Mouse (Mus musculus) cerebellum, adult 2 months (tissue): ENCODE measurements around the gene Tnfsf18. TPM values are rescaled to one million over a fixed set of nuclear protein-coding genes. Genes with fewer than 3 reads are reported as not detected.

ENCODE experiments used
- DNase-seq, 2 experiments: peaks; one replicate each; pipeline ENCODE4 v3.0.0; 2021
- H3K27ac ChIP-seq: fragments of 200-500 bp; 2 replicates; pipeline ENCODE4 v1.5.1; 2012; ENCODE audit warnings: low read length, control low read depth, inconsistent platforms; ENCODE audit not compliant: insufficient read depth
- H3K27me3 ChIP-seq: fragments of 200-500 bp; 2 replicates; pipeline ENCODE4 v1.6.1; 2012; ENCODE audit warnings: inconsistent platforms, mild to moderate bottlenecking, low read length, moderate library complexity; ENCODE audit not compliant: control insufficient read depth, insufficient read depth
- H3K4me1 ChIP-seq: fragments of 200-500 bp; 2 replicates; pipeline ENCODE4 v1.6.1; 2011; ENCODE audit warnings: low read length; ENCODE audit not compliant: control insufficient read depth, insufficient read depth
- H3K4me3 ChIP-seq: fragments of 200-500 bp; replicated peaks from 2 replicates; pipeline ENCODE3; 2011; ENCODE audit warnings: mild to moderate bottlenecking, low read depth, low read length, control low read depth; ENCODE audit not compliant: insufficient read depth
- CTCF ChIP-seq: fragments of 200-500 bp; IDR thresholded peaks from 2 replicates; pipeline ENCODE4 v1.5.1; 2011; ENCODE audit warnings: low read depth, mild to moderate bottlenecking, control low read depth, low read length, moderate library complexity, borderline replicate concordance; ENCODE audit not compliant: insufficient read depth
- POLR2A ChIP-seq: fragments of 200-500 bp; IDR thresholded peaks from 2 replicates; pipeline ENCODE4 v1.6.1; 2011; ENCODE audit warnings: low read length, control low read depth, borderline replicate concordance; ENCODE audit not compliant: insufficient read depth
- WGBS: fragments of 180-500 bp; shearing (Covaris S2); methylation state at CpG from one replicate; pipeline ENCODE4 v1.1.7; 2018; 5-methylcytosine and 5-hydroxymethylcytosine counted together
- polyA plus RNA-seq: library from polyadenylated mRNA; depleted of rRNA; stranded (reverse); fragments of >200 nt; gene quantifications from 2 replicates; pipeline ENCODE4 v1.2.3, GENCODE M21; 2012; rRNA removed

Gene Tnfsf18
- not detected in 2 replicates for polyA plus RNA-seq

DNA sequence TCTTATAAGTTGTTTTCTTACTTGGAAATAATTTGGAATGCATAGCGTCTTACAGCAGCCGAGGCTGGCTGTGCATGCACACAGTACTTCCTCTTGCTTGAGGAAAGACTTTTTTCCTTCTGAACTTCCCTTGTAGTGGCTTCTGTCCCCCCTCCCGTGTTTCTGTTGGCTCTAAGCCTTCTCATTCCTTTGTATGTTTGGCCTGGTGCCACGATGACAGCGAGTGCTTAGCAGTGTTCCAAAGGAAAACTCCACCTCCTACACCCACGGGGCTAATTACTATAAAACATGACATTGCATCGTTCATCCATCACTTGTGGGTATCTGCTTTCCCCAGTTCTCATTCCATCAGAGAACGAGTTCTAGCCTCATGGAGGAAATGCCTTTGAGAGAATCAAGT, at the start of gene Tnfsf18:
Tnfsf18 (plus strand) TSS at position 313 of the 400 bp plus-strand sequence.
- Histone ChIP-seq H3K4me3 (no peak within 1 kb of the TSS), H3K27me3 (no peaks in the 10 kb centered on the region), H3K27ac (no peak within 1 kb of the TSS), H3K4me1 (peaks cover 12% of the 10 kb centered on the region; the same call in 1 of the 2 replicates)
- DNase-seq, result peak; percentile 43 to 63
- WGBS, result 8% methylated on average over 8 of the region's 8 CpGs
- TF ChIP-seq POLR2A (no peak), CTCF (no peak)

DNA sequence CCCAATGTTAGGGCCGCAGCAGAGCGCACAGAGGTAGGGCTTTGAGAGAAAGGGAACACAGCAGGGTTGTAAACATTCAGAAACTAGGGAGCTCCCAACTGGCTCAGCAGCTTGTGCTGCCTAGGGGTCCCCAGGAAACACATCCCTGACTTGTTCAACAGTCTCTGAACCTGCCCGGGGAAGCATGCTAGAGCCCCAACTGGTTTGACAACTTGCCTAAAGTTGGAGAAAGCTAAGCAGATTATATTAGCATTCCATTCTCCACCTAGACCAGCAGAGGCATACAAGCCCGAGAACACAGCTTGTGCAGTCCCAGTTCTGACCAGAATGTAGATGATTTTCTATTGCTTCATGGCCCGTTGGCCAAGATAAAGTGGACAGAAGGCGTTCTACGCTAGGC, 49.6 kb upstream of the Tnfsf18 start:
- Histone ChIP-seq H3K27me3 (no peaks in the 10 kb centered on the region), H3K4me3 (no peak overlapping the region), H3K4me1 (no peaks in the 10 kb centered on the region), H3K27ac (no peak overlapping the region)
- no peak for TF ChIP-seq POLR2A
- TF ChIP-seq CTCF, result no peak
- WGBS, result 69% methylated on average over 7 of the region's 7 CpGs
- DNase-seq, result no peak

DNA sequence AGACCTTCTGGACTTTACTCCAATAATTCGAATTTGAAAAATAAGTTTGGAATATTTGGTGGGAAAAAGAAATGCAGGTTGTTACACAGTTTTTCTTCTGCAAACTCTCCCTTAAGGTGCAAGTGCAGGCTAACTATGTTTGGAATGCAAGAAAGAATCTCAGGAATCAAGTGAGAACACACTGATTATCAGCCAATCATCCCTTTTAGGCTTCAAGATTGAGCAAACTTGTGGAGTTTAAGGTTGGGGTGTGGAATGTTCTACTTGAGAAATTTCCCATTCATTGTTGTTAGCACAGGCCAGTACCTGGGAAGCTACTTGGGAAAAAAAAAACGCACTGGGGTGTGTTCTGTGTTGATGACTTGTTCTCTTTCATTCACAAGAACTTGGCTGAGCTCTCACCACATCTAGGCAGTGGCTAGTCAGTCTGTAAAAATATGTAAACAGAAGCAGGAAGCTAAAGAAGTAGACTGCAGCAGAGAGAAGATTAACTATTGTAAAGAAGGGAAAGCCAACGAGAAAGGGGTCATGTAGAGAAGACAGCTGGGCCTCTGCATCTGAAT, 42.7 kb upstream of the Tnfsf18 start:
- 51% methylated on average over 3 of the region's 3 CpGs for WGBS
- Histone ChIP-seq H3K27me3 (no peaks in the 10 kb centered on the region), H3K27ac (no peak overlapping the region), H3K4me3 (no peak overlapping the region), H3K4me1 (no peaks in the 10 kb centered on the region)
- TF ChIP-seq CTCF (no peak), POLR2A (no peak)
- DNase-seq, result no peak

DNA sequence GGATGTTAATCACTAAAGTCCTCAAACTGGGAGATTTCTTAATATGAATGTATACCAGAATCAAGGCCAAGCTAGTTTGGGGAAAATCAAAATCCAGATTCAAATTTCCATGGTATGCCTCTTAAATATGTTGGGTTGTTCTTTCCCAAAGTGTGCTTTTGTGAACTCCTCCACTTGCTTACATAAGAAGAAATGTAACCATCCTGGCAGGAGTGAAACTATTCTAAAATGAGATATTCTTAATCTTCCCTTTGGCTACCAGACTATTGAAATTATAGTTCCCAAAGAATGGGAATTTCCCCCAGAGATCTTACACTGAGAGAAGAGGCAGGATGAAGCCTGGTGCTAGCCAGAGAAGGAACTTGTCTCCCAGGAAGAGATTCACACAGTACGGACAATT, 42.2 kb upstream of the Tnfsf18 start:
- 74% methylated on average over 1 of the region's 1 CpGs for WGBS
- TF ChIP-seq POLR2A (no peak), CTCF (no peak)
- no peak overlapping the region for H3K27ac ChIP-seq
- no peak overlapping the region for H3K4me3 ChIP-seq
- no peak for DNase-seq
- H3K27me3 ChIP-seq, result no peaks in the 10 kb centered on the region
- no peaks in the 10 kb centered on the region for H3K4me1 ChIP-seq

DNA sequence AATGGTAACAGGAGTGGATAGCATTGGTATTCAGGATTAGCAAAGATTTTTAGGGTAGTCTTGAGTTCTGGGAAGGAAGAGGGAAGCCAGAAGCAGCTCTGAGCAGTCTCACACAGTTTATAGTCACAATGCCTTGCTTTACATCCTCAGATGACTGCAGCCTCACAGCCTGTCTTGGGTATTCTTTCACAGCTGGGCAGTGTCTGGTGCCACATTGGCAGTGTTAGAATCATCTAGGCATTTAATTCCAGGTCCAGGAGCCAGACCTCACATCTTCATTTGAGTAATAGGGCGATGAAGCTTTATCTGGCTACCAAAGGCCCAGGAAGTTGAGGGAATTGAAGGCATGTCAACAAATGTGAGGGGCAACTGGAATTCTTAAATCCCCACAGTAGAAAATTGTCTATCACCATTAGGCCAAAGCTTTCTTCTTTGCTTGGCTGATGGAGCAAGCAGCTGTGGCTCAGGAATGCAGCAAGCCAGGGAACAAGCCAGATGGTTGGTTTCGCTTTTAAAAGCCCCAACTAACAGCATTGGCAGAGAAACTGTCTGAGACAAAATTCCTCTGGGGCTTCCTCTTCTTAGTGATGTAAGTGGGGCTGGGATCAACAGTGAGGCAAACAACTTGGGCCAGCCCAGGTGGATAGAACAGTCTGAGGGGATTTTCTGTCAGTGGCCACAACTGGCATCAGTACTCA, 30.9 kb upstream of the Tnfsf18 start:
- TF ChIP-seq POLR2A, result no peak
- no peak for TF ChIP-seq CTCF
- Histone ChIP-seq H3K4me3 (no peak overlapping the region), H3K27ac (no peak overlapping the region), H3K4me1 (no peaks in the 10 kb centered on the region), H3K27me3 (no peaks in the 10 kb centered on the region)
- no peak for DNase-seq
- 47% methylated on average over 2 of the region's 2 CpGs for WGBS

DNA sequence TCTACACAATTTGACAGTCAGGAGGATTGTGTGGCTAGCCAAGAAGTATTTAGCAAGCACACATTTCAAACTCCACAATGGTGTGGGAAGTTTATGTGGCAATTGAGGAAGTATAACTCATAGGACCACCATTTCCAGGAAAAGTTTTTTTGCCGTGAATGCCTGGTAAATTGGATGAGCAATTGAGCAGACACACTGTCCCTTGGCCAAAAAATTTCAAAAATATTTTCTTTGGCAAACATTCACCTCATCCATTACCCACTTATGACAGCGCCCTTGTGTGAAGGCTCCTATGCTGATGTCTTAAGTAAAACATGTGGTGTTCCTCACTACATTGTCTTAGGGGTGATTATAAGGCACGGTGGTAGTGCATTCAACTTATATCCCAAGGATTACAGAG, 17.2 kb upstream of the Tnfsf18 start:
- no peak for DNase-seq
- Histone ChIP-seq H3K4me3 (no peak overlapping the region), H3K4me1 (no peaks in the 10 kb centered on the region), H3K27ac (no peak overlapping the region), H3K27me3 (no peaks in the 10 kb centered on the region)
- WGBS, result 54% methylated on average over 3 of the region's 3 CpGs
- no peak for TF ChIP-seq CTCF
- TF ChIP-seq POLR2A, result no peak

DNA sequence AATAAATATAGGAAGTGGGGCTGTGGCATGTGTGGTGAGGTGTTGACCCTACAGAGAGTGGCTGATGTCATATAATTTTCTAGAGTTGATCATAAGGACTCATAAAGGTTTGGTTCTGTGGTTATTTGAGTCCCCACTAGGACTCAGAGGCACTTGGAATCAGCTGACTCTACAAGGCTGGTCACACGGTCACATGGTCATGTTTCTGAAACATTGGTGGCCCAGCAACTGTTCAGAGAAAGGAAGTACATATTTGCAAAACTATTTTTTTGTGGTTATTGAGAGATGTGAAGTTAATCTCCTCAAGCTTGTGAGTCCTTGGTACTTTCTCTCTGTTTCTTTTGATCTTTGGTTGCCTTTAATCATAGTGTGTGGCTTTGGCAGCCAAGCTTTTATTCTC, 14.6 kb upstream of the Tnfsf18 start:
- Histone ChIP-seq H3K27me3 (no peaks in the 10 kb centered on the region), H3K4me3 (no peak overlapping the region), H3K27ac (no peak overlapping the region), H3K4me1 (no peaks in the 10 kb centered on the region)
- no peak for DNase-seq
- 89% methylated on average over 1 of the region's 1 CpGs for WGBS
- TF ChIP-seq CTCF (no peak), POLR2A (no peak)

DNA sequence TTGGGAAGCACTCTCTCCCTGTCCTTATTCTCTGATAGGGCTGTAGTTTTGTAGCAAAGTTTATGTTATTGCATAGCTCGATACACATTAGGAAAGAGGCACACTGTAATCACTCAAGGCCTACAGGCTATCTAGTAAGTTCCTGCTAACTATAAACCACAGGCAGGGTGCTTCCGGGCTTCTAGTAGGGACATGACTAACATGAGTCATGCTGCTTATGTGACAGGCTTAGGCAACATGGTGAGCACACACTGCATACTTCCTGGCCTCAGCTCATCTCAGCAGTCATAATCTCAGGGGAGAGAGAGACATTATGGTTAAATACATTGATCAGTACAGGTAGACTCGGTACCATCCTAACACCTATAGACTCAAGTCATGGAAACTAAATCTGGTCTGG, 12.2 kb upstream of the Tnfsf18 start:
- Histone ChIP-seq H3K4me3 (no peak overlapping the region), H3K4me1 (no peaks in the 10 kb centered on the region), H3K27ac (no peak overlapping the region), H3K27me3 (no peaks in the 10 kb centered on the region)
- 93% methylated on average over 3 of the region's 3 CpGs for WGBS
- no peak for DNase-seq
- TF ChIP-seq POLR2A (no peak), CTCF (no peak)
